Mouse (Mus musculus) heart, adult 9 months (tissue): ENCODE data around the gene Inip.

Experiments used
- DNase-seq, 2 experiments: peaks; one replicate each; pipeline ENCODE4 v3.0.0; 2022; ENCODE audit warnings: low spot score in 2 of 2

The Inip gene

GRCm38 (mm10) chr4:59772171-59772879, 29.1 kb downstream of the Inip start:
- DNase-seq = no peak

- DNase-seq = no peak
These were observed 33.7 kb downstream of the Inip start for GRCm38 (mm10) chr4:59767717-59768116.

- peak in 1 of 2 experiments; percentile 24 for DNase-seq
These were observed 35.9 kb downstream of the Inip start for GRCm38 (mm10) chr4:59765385-59766005.

DNA sequence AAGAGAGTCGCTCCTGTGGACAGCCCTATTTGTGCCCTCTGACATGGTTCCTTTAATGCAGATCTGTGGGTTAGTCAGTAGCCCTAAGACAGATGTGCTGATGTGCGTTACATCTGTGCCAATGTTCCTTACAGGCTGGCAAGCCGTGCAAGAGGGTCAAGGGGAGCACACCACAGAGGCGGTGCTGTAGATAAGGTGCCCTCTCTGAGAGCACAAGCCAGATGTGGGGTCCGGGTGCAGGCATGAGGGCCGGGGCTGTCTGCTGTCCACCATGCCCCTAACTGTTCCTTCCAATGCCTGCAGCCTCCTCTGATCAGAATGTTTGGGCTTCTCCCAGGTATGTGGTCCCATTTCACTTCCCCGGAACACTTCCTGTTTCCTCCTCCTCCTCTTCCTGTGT, 36.4 kb downstream of the Inip start:
- no peak for DNase-seq

DNA sequence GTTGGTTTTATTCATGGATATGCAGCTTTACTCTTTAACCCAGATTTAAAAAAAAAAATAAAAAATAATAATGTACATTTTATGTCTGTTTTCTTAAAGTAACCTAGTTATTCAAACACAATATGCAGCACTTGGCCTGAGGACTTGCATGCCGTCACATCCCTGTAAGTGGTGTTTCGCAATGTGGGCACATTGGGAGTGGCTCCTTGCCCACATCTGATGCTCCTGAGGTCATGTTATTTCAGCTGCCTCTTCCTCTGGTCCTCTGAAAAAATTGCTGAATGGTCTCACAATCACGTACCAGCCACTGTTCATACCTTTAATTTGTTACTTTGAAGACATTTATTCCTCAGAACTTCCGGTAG, 40.0 kb downstream of the Inip start:
- DNase-seq = peak in 1 of 2 experiments; percentile 54

GRCm38 (mm10) chr4:59760636-59761364, 40.6 kb downstream of the Inip start:
- DNase-seq = peak in 1 of 2 experiments; percentile 54

DNA sequence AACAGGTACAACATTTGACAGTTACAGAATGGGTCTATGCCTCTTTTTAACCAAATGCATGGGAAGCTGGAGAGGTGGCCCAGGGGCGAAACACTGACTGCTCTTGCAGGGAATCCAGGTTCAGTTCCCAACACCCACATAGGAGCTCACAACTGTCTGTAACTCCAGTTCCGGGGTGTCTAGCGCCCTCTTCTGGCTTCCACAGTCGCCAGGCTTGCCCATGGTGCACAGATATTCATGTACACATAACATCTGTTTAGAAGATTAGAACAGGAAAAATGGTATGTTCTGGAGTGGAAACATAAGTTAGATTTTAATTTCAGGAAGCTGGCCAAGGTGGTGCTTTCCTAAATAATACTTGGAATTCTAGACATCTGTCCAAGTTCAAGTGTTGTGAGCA, 41.4 kb downstream of the Inip start:
- no peak for DNase-seq

GRCm38 (mm10) chr4:59757452-59758435, 43.6 kb downstream of the Inip start:
- no peak for DNase-seq

DNA sequence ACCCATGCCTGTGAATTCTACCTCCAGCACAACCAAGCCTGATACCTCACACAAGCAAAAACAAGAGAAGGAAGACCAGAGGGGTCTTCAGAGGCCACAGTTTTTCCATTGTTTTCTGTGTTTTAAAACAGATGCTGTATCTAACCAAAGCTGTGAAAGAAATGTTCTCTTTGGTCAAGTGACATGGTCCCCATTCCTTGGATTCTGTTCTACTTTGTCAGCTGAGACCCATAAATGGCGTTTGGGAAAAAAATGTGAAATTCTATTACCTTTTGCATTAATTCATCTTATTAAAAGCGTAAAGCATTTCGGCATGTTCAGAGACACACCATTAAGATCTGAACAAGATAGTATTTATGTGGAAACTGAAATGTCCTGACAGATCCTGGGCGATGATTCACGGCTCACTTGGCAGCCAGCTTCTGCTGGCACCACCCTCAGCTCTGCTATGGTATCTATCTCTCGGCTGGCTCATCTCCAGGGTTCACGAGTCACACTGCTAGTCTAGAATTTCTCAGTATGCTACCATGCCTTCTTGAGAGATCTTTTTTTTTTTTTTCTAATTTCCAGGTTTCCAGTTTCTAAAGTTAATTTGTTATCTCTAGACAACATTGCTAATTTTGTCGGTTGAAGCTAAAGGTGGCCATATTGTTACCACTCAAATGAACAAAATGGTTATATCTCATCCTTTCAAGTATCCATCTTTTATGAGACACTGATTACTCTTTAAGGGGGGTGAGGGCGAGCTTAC, 44.9 kb downstream of the Inip start:
- DNase-seq = peak; percentile 32 to 75

- peak; percentile 50 to 59 for DNase-seq
These were observed 47.8 kb downstream of the Inip start for GRCm38 (mm10) chr4:59753491-59754140.

- DNase-seq = no peak
These were observed 61.5 kb downstream of the Inip start for GRCm38 (mm10) chr4:59739882-59740281.

DNA sequence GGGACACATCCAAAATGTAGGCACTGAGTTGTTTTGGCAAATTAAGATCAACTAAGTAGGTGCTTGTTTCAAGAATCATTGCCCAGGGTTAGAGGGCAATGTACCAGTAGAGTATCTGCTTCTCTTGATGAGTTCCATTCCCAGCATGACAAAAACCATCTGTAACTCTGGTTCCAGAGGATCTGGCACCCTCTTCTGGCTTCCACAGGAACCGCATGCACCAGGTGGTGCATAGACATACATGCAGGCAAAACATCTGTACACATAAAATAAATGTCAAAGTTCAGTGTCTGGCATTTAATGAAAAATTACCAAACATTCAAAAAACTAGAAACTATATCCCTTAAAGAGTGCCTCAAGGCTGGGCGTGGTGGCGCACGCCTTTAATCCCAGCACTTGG, 62.1 kb downstream of the Inip start:
- no peak for DNase-seq

DNA sequence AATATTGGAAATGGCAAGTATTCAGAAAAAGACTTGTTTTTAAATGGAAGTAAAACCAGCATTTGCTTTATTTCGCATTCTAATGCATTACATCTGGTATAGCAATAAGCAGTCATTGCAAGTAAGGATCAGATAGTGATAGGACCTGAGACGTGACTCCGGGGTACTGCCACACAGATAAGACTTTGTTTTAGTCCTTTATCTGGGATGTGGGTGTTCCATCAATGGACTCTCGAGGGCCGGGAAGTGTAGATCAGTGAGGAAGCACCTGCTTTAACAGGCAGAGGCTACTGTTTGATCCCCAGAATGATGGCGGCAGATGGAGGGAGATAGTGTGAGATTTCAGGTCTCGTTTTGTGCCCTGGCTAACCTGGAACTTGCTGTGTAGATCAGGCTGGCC, 69.8 kb downstream of the Inip start:
- no peak for DNase-seq

DNA sequence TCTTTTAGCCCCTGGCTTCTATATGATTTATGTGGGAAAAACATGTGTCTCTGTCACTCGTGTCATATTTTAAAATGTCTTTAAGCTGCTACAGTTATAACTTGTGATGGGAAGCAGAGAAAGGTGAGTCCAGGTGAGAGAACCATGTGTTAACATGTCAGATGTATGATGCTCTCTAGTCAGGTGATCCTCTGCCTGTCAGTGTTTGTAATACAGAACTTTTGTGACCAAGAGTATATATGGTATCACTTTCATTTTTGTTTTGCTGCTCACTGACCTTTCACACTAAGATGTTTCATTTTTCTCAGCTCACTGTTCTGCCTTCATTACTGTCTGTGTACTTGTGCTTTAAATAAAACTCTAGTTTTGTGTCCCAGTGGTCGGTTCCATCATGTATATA, 72.5 kb downstream of the Inip start:
- no peak for DNase-seq

DNA sequence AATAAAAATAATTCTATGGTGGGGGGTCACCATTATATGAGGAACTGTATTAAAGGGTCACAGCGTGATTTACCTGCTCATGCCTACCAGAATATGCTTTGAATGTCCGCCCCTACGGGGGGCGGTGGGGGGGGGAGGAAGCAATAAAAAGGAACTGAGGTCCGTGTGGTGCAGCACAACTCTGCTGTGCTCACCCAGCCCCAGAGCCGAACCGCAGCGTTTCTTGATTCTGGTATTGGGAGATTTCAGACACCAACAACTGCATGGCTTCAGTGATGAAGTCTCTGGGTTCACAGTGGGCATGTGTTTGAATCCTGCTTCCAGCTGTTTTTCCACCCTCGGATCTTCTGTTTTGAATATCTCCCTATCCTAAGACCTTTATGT, 73.5 kb downstream of the Inip start:
- DNase-seq = no peak

DNA sequence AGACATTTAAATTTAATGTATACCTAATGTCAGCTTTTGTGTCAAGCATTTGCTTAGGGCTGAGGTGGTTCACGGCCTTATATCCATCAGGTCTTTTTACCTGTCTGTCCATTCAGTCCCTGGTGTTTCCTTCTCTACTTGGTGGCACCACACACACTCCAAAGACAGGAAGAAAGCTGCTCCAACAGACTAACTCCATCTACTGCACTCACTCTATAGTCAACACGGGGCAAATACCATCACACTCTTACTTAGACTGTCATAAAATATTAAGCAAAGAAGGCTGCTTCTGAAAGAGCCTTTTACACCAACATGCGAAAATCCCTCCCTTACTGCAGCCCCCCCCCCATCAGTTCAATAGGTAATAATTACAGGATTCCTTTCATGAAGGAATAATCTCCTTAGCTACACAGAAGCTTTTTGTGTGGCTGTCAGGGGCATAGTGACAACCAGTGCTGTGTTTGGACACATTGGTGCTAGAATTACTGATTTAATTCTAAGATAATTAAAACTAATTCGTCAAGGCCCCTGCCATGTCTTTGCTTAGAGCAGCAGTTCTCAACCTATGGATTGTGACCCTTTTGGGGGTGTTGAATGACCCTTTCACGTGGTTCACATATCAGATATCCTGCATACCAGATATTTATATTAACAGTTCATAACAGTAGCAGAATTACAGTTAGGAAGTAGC, 74.1 kb downstream of the Inip start:
- no peak for DNase-seq

DNA sequence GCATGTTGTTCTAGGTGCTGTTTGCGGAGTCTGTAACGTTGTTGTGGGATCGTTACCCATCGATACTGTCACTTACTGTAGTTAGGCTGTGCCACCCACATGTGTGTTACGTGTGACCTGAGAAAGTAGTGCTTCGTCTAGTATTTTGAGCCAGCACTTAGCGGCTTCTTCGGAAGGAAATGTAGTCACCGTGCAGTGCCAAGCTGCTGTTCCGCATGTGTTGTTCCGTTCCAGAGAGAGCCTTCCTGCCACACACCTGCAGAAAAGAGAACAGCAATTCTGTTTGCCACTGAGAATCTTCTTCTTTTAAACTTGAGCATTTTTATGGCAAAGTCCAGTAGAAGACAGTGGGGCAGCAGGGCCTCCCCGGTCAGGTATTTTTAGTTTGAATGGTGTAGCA, 74.9 kb downstream of the Inip start:
- no peak for DNase-seq

- no peak for DNase-seq
These were observed 75.8 kb downstream of the Inip start for GRCm38 (mm10) chr4:59725579-59725978.

DNA sequence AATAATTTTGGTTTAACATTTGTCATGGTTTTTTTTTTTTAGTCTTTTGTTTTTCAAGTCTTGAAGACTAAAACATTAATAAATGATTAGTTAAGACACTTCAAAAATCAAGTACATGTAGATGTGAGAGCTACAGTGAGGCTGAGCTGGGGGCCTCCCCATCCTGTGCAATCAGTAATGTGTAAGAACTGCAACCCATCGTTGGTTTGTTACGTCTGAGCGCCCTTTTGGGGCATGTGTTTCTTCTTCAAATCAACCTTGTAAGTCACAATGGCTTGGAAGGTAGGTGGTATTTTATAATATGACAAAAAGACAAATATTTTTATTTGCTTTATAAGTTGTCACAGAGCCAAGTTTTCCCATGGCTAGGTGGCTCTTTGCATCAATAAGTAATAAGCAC, 79.6 kb downstream of the Inip start:
- DNase-seq = no peak
